Mouse (Mus musculus) ZHBTc4 (cell line): Measurements from ENCODE around the gene Vmn1r2.
"Not testable (repeated sequence)": the region's sequence is repeated elsewhere in the genome, so short reads cannot be mapped to it uniquely, and the experiment has no call there.

Source experiments
- DNase-seq: peaks from one replicate; pipeline ENCODE4 v3.0.0-alpha.2; 2011; ENCODE audit warnings: low read depth, low spot score

The Vmn1r2 gene

DNA sequence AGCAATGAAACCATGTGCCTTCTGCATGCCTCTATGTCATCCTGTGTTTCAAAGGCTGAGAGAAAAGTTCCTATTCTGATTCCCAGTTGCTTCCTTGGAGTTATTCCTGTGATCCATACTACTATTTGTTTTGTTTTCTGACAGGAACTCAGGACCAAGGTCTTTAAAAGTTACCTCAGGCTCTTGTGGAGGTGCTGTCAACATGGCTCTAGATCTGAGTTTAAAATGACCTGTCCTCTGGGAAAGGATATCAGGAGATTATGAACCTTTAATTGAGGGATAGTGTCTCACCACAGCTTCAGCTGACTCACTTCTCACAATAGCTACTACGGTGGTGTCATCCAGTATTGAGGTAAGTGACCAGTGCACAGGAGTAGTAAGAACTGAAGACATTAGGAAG is at the start of gene Vmn1r2:
Gene Vmn1r2, plus strand, starts transcription at position 301 of the 400 bp plus-strand sequence.
- DNase-seq, result not testable (repeated sequence)

- not testable (repeated sequence) for DNase-seq
These were observed 19.2 kb upstream of the Vmn1r2 start for GRCm38 (mm10) chr4:3147926-3148325.

DNA sequence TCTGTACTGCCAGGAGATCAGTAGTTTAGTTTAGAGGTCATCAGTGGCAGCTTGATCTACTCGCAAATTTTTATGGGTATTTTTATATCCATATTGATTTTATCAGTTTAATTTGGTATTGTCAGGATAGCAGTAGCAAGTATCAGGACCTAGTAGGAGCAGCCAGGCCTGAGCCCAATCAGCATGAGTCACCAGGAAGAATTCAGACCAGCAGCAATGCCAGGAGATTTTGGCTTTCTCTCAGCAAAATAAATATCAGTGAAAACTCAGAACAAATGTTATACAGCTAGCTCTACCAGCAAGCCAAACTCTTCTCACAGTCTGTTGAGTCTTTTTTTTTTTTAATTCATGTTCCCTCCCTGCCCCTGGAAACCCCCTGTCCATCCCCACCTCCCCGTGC is 13.8 kb upstream of the Vmn1r2 start:
- not testable (repeated sequence) for DNase-seq

DNA sequence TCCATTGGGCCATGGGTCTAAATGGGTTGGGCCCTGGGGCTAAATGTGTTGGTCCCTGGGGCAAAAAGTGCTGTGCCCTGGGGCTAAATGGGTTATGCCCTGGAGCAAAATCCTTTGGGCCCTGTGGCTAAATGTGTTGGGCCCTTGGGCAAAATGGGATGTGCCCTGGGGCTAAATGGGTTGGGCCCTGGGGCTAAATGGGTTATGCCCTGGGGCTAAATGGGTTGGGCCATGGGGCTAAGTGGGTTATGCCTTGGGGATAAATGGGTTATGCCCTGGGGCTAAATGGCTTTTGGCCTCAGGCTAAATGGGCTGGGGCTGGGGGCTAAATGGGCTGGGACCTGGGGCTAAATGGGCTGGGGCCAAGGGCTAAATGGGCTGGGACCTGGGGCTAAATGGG is 2.7 kb upstream of the Vmn1r2 start:
- DNase-seq, result peak; percentile 2

- DNase-seq, result peak; percentile 45
These were observed 2.1 kb upstream of the Vmn1r2 start for GRCm38 (mm10) chr4:3165046-3165445.

DNA sequence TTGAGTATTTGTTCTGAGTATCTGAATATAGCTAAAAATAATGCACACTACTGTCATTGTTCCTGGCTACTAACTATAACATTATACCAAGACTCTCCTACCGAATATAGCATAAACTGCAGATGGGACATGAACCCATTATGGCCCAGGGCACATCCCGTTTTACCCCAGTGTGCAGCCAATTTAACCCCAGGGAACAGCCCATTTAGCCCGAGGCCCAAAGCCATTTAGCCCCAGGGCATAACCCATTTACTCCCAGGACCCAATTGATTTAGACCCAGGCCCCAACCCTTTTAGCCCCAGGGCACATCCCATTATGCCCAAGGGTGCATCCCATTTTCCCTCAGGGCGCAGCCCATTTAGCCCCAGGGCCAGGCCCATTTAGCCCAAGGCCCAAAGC is 7.5 kb downstream of the Vmn1r2 start:
- DNase-seq, result peak; percentile 44

DNA sequence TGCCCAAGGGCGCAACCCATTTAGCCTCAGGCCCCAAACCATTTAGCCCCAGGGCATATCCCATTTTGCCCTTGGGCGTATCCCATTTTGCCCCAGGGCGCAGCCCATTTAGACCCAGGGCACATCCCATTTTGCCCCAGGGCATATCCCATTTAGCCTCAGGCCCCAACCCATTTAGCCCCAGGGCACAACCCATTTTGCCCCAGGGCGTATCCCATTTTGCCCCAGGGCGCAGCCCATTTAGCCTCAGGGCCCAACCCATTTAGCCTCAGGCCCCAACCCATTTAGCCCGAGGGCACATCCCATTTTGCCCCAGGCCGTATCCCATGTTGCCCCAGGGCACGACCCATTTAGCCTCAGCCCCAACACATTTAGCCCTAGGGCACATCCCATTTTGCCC is 8.6 kb downstream of the Vmn1r2 start:
- DNase-seq, result not testable (repeated sequence)

- peak; percentile 48 for DNase-seq
These were observed 9.1 kb downstream of the Vmn1r2 start for GRCm38 (mm10) chr4:3176195-3176594.

DNA sequence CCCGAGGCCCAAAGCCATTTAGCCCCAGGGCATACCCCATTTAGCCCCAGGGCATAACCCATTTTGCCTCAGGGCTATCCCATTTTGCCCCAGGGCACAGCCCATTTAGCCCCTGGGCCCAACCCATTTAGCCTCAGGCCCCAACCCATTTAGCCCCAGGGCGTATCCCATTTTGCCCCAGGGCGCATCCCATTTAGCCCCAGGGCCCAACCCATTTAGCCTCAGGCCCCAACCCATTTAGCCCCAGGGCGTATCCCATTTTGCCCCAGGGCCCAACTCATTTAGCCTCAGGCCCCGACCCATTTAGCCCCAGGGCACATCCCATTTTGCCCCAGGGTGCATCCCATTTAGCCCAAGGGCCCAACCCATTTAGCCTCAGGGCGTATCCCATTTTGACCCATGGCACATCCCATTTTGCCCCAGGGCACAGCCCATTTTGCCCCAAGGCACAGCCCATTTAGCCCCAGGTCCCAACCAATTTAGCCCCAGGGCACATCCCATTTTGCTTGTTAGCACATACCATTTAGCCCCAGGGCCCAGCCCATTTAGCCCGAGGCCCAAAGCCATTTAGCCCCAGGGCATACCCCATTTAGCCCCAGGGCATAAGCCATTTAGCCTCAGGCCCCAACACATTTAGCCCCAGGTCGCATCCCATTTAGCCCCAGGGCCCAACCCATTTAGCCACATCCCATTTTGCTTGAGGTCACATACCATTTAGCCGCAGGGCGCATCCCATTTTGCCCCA is 9.8 kb downstream of the Vmn1r2 start:
- peak; percentile 47 for DNase-seq

GRCm38 (mm10) chr4:3185258-3185657 is 18.1 kb downstream of the Vmn1r2 start, which contains the start of gene Vmn1r3:
Vmn1r3 (minus strand) TSS chr4:3185358.
- DNase-seq, result not testable (repeated sequence)

GRCm38 (mm10) chr4:3209643-3210217 is 42.6 kb downstream of the Vmn1r2 start:
- DNase-seq, result not testable (repeated sequence)

- DNase-seq, result not testable (repeated sequence)
These were observed 46.2 kb downstream of the Vmn1r2 start for GRCm38 (mm10) chr4:3213349-3213748.

DNA sequence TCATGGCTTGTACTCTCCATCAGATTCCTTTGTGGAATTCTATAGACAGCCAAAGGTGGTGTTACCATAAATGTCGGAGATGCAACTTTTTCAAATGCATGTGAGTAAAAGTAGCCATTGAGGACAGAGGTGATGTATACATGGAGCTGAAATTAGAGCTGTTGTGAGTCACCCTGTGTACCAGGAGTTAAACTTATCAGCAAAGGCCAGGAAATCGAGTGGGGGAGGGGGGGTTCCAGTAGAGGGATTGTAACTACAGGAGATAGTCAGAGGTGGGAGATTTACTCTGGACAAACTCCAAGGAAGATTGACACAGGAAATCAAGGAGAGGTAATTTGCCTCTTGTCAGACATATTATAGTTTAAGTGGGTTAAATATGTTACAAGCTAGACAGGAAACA is 49.3 kb downstream of the Vmn1r2 start:
- DNase-seq, result not testable (repeated sequence)
